Comparison of ENCODE assay signal across 12 mouse cellular contexts in genomic region chr1:92337450-92337849, GRCm38 (mm10).
DNase-seq lines count a peak whose midpoint lies in the region; ATAC-seq and TF ChIP-seq lines count a peak whose summit lies in the region.
"Had no signal": no experiment of that assay in that cellular context is flagged by ENCODE, and none has a peak within 500 bp of the region (broad histone marks: within the 10 kb centered on the region; RNA-seq: fewer than 3 reads in every experiment).

No protein-coding gene starts in this region.

- no peak for TF ChIP-seq POLR2A in limb, embryonic 14.5 days (IDR thresholded peaks at IDR 0.05; ENCODE audit: borderline replicate concordance, extremely low read depth, insufficient read depth, insufficient read length)

- H3K9ac ChIP-seq in intestine, embryonic 14.5 days (ENCODE audit: low read length): no peak overlapping the region
- H3K9ac ChIP-seq in intestine, postnatal 0 days (ENCODE audit: low read depth, low read length): no peak overlapping the region
- H3K9ac ChIP-seq in heart, embryonic 13.5 days: no peak overlapping the region
- H3K9ac ChIP-seq in limb, embryonic 14.5 days (ENCODE audit: low read depth, low read length, severe bottlenecking): no peak overlapping the region
- H3K9ac ChIP-seq: liver, embryonic 14.5 days had no signal

- H3K9me3 ChIP-seq in intestine, embryonic 14.5 days (ENCODE audit: control insufficient read depth, low read length): 0 out of 2 replicates have a peak, but pooled peaks cover 2% of the 10 kb centered on the region
- peaks cover 3% of the 10 kb centered on the region; the same call in 1 of the 2 replicates for H3K9me3 ChIP-seq in intestine, postnatal 0 days (ENCODE audit: control insufficient read depth)
- no peaks in the 10 kb centered on the region for H3K9me3 ChIP-seq in heart, embryonic 13.5 days
- no peaks in the 10 kb centered on the region for H3K9me3 ChIP-seq in limb, embryonic 14.5 days (ENCODE audit: control insufficient read depth, low read length)

- H3K4me2 ChIP-seq in intestine, embryonic 14.5 days (ENCODE audit: low read length): no peak overlapping the region
- no peak overlapping the region for H3K4me2 ChIP-seq in intestine, postnatal 0 days (replicated peaks; ENCODE audit: low read depth)
- no peak overlapping the region for H3K4me2 ChIP-seq in heart, embryonic 13.5 days
- H3K4me2 ChIP-seq in limb, embryonic 14.5 days (replicated peaks; ENCODE audit: low read depth, low read length, severe bottlenecking): no peak overlapping the region

- WGBS in intestine, embryonic 14.5 days: 22% methylated on average over 8 of the region's 8 CpGs
- 57% methylated on average over 8 of the region's 8 CpGs for WGBS in intestine, postnatal 0 days
- 18% methylated on average over 8 of the region's 8 CpGs for WGBS in heart, embryonic 13.5 days
- WGBS in limb, embryonic 14.5 days: 15% methylated on average over 8 of the region's 8 CpGs

- no peak overlapping the region for H3K27ac ChIP-seq in intestine, embryonic 14.5 days (ENCODE audit: low read depth)
- H3K27ac ChIP-seq in intestine, postnatal 0 days (ENCODE audit: low read depth, low read length): no peak overlapping the region
- peak overlapping the region; percentile 70 for H3K27ac ChIP-seq in heart, embryonic 13.5 days (replicated peaks)
- no peak overlapping the region for H3K27ac ChIP-seq in limb, embryonic 14.5 days (replicated peaks; ENCODE audit: low read depth, low read length)
- H3K27ac ChIP-seq: hindbrain, embryonic 10.5 days; liver, embryonic 14.5 days had no signal

- no peaks in the 10 kb centered on the region for H3K36me3 ChIP-seq in intestine, embryonic 14.5 days (ENCODE audit: control insufficient read depth, insufficient read depth, low read length)
- H3K36me3 ChIP-seq in intestine, postnatal 0 days (ENCODE audit: control insufficient read depth, insufficient read depth): no peaks in the 10 kb centered on the region
- no peaks in the 10 kb centered on the region for H3K36me3 ChIP-seq in heart, embryonic 13.5 days
- H3K36me3 ChIP-seq in limb, embryonic 14.5 days (ENCODE audit: control insufficient read depth, insufficient read depth, low read length): no peaks in the 10 kb centered on the region
- H3K36me3 ChIP-seq: hindbrain, embryonic 10.5 days had no signal

- no peaks in the 10 kb centered on the region for H3K4me1 ChIP-seq in intestine, embryonic 14.5 days (replicated peaks; ENCODE audit: control insufficient read depth, insufficient read depth, low read length)
- H3K4me1 ChIP-seq in intestine, postnatal 0 days (replicated peaks; ENCODE audit: control insufficient read depth, insufficient read depth, low read length): no peaks in the 10 kb centered on the region
- peaks cover 19% of the 10 kb centered on the region for H3K4me1 ChIP-seq in heart, embryonic 13.5 days
- peaks cover 4% of the 10 kb centered on the region; the same call in 1 of the 2 replicates for H3K4me1 ChIP-seq in limb, embryonic 14.5 days (ENCODE audit: control insufficient read depth, insufficient read depth, low read length)

- no peak overlapping the region for H3K4me3 ChIP-seq in intestine, embryonic 14.5 days (ENCODE audit: low read depth, low read length)
- no peak overlapping the region for H3K4me3 ChIP-seq in intestine, postnatal 0 days (ENCODE audit: low read depth, low read length)
- no peak overlapping the region for H3K4me3 ChIP-seq in heart, embryonic 13.5 days
- H3K4me3 ChIP-seq in limb, embryonic 14.5 days (replicated peaks; ENCODE audit: low read length): no peak overlapping the region
- H3K4me3 ChIP-seq: hindbrain, embryonic 10.5 days had no signal

- ATAC-seq in intestine, embryonic 14.5 days (replicated peaks; ENCODE audit: low FRiP score, low TSS enrichment, low read depth): peak; percentile 71
- no peak for ATAC-seq in intestine, postnatal 0 days
- ATAC-seq in heart, embryonic 13.5 days (ENCODE audit: extremely low read depth, insufficient number of reproducible peaks, low FRiP score, low TSS enrichment): peak; percentile 6; the same call in 1 of the 2 replicates
- no peak for ATAC-seq in limb, embryonic 14.5 days (ENCODE audit: low FRiP score, low read depth)

- no peak for TF ChIP-seq CTCF in intestine, postnatal 0 days (IDR thresholded peaks at IDR 0.05; ENCODE audit: low read depth)

- intact Hi-C loops in left cerebral cortex, postnatal 25 days (cut with DNase I): no loop called here

- peaks cover 29% of the 10 kb centered on the region for H3K27me3 ChIP-seq in intestine, embryonic 14.5 days (replicated peaks; ENCODE audit: control insufficient read depth, insufficient read depth, low read length)
- no peaks in the 10 kb centered on the region for H3K27me3 ChIP-seq in intestine, postnatal 0 days (replicated peaks; ENCODE audit: control insufficient read depth, insufficient read depth, low read length)
- no peaks in the 10 kb centered on the region for H3K27me3 ChIP-seq in heart, embryonic 13.5 days (replicated peaks)
- no peaks in the 10 kb centered on the region for H3K27me3 ChIP-seq in limb, embryonic 14.5 days (ENCODE audit: control insufficient read depth, insufficient read depth, low read length)

- no peak for DNase-seq in intestine, embryonic 14.5 days (ENCODE audit: low spot score)
- DNase-seq in embryo, embryonic 10.5 days (ENCODE audit: low spot score): peak; percentile 52
- DNase-seq in limb, embryonic 14.5 days (ENCODE audit: low spot score): peak; percentile 21
- no peak for DNase-seq in layer of hippocampus, adult 9-10 months (ENCODE audit: low spot score)
- DNase-seq in left cerebral cortex, postnatal 25 days (ENCODE audit: low spot score in 2 of 2): no peak
- DNase-seq: cerebellum, postnatal 10 days; kidney, postnatal 14 days; midbrain, embryonic 14.5 days had no signal

Comparison
In these comparisons a context has a peak if more than half of its experiments do, and no peak if none do; other contexts are left out.
1. ATAC-seq: peak in intestine, embryonic 14.5 days (single experiment) and heart, embryonic 13.5 days (single experiment); none in intestine, postnatal 0 days (single experiment) and limb, embryonic 14.5 days (single experiment).
2. DNase-seq: peak in embryo, embryonic 10.5 days (single experiment) and limb, embryonic 14.5 days (single experiment); none in intestine, embryonic 14.5 days (single experiment), layer of hippocampus, adult 9-10 months (single experiment) and left cerebral cortex, postnatal 25 days (0 of 2).